Mouse (Mus musculus) cerebellum, adult 2 months (tissue): ENCODE results near the gene M6pr.

Experiments
- CTCF ChIP-seq: fragments of 200-500 bp; IDR thresholded peaks from 2 replicates; pipeline ENCODE4 v1.5.1; 2011; ENCODE audit warnings: low read depth, mild to moderate bottlenecking, control low read depth, low read length, moderate library complexity, borderline replicate concordance; ENCODE audit not compliant: insufficient read depth
- POLR2A ChIP-seq: fragments of 200-500 bp; IDR thresholded peaks from 2 replicates; pipeline ENCODE4 v1.6.1; 2011; ENCODE audit warnings: low read length, control low read depth, borderline replicate concordance; ENCODE audit not compliant: insufficient read depth

DNA sequence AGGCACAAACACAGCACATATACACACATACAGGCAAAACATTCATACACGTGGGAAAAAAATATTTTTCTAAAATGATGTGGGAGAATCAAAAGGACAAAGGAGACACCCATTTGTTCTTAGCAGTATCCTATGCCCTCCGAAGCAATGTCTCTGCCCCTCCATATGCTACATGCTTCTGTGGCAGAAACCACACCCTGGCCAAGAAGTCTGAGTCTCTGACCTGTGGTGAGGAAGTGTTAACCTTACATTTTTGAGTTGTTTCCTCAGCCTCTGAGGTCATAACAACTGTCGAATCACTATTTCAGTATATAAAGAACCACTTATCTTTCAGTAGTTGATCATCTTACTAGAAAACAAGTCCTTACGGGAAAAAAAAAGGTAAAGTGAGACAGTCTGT is 5.9 kb upstream of the M6pr start:
- TF ChIP-seq CTCF (no peak), POLR2A (no peak)
